Mouse (Mus musculus) urinary bladder, adult 2 months (tissue): Measurements from ENCODE around the gene Trim71. TPM values are rescaled to one million over a fixed set of nuclear protein-coding genes. Genes with fewer than 3 reads are reported as not detected.
A peak's percentile ranks its signal among the peaks of the same experiment; 100 is the strongest.
"Not testable (repeated sequence)": the region's sequence is repeated elsewhere in the genome, so short reads cannot be mapped to it uniquely, and the experiment has no call there.

Experiments used
- DNase-seq: peaks from one replicate; pipeline ENCODE4 v3.0.0; 2022; ENCODE audit warnings: low spot score
- polyA plus RNA-seq: library from polyadenylated mRNA; depleted of rRNA; stranded (reverse); fragments of >200 nt; gene quantifications from 2 replicates; pipeline ENCODE4 v1.2.3, GENCODE M21; 2012

The Trim71 gene
- polyA plus RNA-seq, 1 experiment = 0.23 TPM

GRCm38 (mm10) chr9:114525891-114526290 lies 38.3 kb downstream of the Trim71 start:
- no peak for DNase-seq

GRCm38 (mm10) chr9:114525073-114525633 lies 39.0 kb downstream of the Trim71 start:
- no peak for DNase-seq

GRCm38 (mm10) chr9:114522501-114522900 lies 41.7 kb downstream of the Trim71 start:
- no peak for DNase-seq

GRCm38 (mm10) chr9:114522041-114522440 lies 42.1 kb downstream of the Trim71 start:
- no peak for DNase-seq

GRCm38 (mm10) chr9:114520529-114520928 lies 43.6 kb downstream of the Trim71 start:
- DNase-seq = not testable (repeated sequence)

- DNase-seq = no peak
Observed at GRCm38 (mm10) chr9:114518812-114519477, 45.2 kb downstream of the Trim71 start.

GRCm38 (mm10) chr9:114517924-114518497 lies 46.2 kb downstream of the Trim71 start:
- no peak for DNase-seq

GRCm38 (mm10) chr9:114515364-114515763 lies 48.8 kb downstream of the Trim71 start, which contains the start of gene C130032M10Rik:
Gene C130032M10Rik, plus strand, starts transcription at chr9:114515697.
- no peak for DNase-seq

GRCm38 (mm10) chr9:114512831-114513230 lies 51.3 kb downstream of the Trim71 start:
- no peak for DNase-seq

- DNase-seq = no peak
Observed at GRCm38 (mm10) chr9:114509785-114510184, 54.4 kb downstream of the Trim71 start.

- no peak for DNase-seq
Observed at GRCm38 (mm10) chr9:114507421-114507820, 56.7 kb downstream of the Trim71 start.

- no peak for DNase-seq
Observed at GRCm38 (mm10) chr9:114506564-114506963, 57.6 kb downstream of the Trim71 start.

- no peak for DNase-seq
Observed at GRCm38 (mm10) chr9:114504816-114505215, 59.4 kb downstream of the Trim71 start, which contains the start of gene Ccr4. Gene Ccr4, minus strand, starts transcription at chr9:114504916.

GRCm38 (mm10) chr9:114502711-114503427 lies 61.3 kb downstream of the Trim71 start:
- DNase-seq = peak; percentile 36

GRCm38 (mm10) chr9:114501913-114502312 lies 62.3 kb downstream of the Trim71 start:
- DNase-seq = no peak

GRCm38 (mm10) chr9:114501111-114501510 lies 63.1 kb downstream of the Trim71 start:
- no peak for DNase-seq

- no peak for DNase-seq
Observed at GRCm38 (mm10) chr9:114499783-114500515, 64.2 kb downstream of the Trim71 start.

GRCm38 (mm10) chr9:114498218-114498617 lies 66.0 kb downstream of the Trim71 start:
- peak; percentile 76 for DNase-seq

GRCm38 (mm10) chr9:114496469-114496868 lies 67.7 kb downstream of the Trim71 start:
- no peak for DNase-seq

GRCm38 (mm10) chr9:114487481-114488258 lies 76.5 kb downstream of the Trim71 start:
- DNase-seq = no peak

GRCm38 (mm10) chr9:114486808-114487207 lies 77.4 kb downstream of the Trim71 start:
- DNase-seq = no peak
